In genomic region chr2:118548421-118549221, GRCm38 (mm10) we compare ENCODE assay signal across 8 mouse cellular contexts. TPM values are rescaled to one million over a fixed set of nuclear protein-coding genes. Genes with fewer than 3 reads are reported as not detected.
DNase-seq lines count a peak whose midpoint lies in the region; ATAC-seq and TF ChIP-seq lines count a peak whose summit lies in the region.

No protein-coding gene starts in this region.

- peak overlapping the region; percentile 80; the same call in 1 of the 2 replicates for H3K27ac ChIP-seq in layer of hippocampus, adult 2 months
- H3K27ac ChIP-seq in liver, embryonic 11.5 days (ENCODE audit: low read depth, low read length) = no peak overlapping the region

- ATAC-seq in liver, embryonic 11.5 days (replicated peaks; ENCODE audit: low FRiP score) = no peak

- peaks cover 13% of the 10 kb centered on the region for H3K27me3 ChIP-seq in liver, embryonic 11.5 days (replicated peaks; ENCODE audit: control insufficient read depth, insufficient read depth, low read length)

- no peaks in the 10 kb centered on the region for H3K9me3 ChIP-seq in liver, embryonic 11.5 days (ENCODE audit: control insufficient read depth, low read length)

- no peak for DNase-seq in layer of hippocampus, adult 2 months (ENCODE audit: low spot score in 2 of 2)
- no peak for DNase-seq in layer of hippocampus, adult 18-20 months (ENCODE audit: low spot score in 2 of 2)
- peak; percentile 57 to 64 for DNase-seq in cerebellum, postnatal 14 days
- DNase-seq in heart, postnatal 4 days = peak; percentile 28
- DNase-seq in liver, embryonic 11.5 days (ENCODE audit: low spot score) = peak; percentile 49
- peak; percentile 48 for DNase-seq in retina, embryonic 14.5 days (ENCODE audit: low spot score)
- no peak for DNase-seq in right cerebral cortex, postnatal 36 days (ENCODE audit: low spot score in 2 of 2)
- DNase-seq in left cerebral cortex, postnatal 25 days (ENCODE audit: low spot score in 2 of 2) = no peak

- H3K4me1 ChIP-seq in liver, embryonic 11.5 days (replicated peaks; ENCODE audit: control insufficient read depth, insufficient read depth, low read length) = peaks cover 45% of the 10 kb centered on the region

- H3K36me3 ChIP-seq in liver, embryonic 11.5 days (ENCODE audit: control insufficient read depth, insufficient read depth, low read length) = no peaks in the 10 kb centered on the region

- TF ChIP-seq CTCF in layer of hippocampus, adult 2 months (conservative IDR thresholded peaks at IDR 0.05) = peak; percentile 48

- H3K4me2 ChIP-seq in liver, embryonic 11.5 days = peak overlapping the region; percentile 94

- H3K4me3 ChIP-seq in layer of hippocampus, adult 2 months = peak overlapping the region; percentile 70
- peak overlapping the region; percentile 77 for H3K4me3 ChIP-seq in liver, embryonic 11.5 days (ENCODE audit: low read depth, low read length)

- WGBS in liver, embryonic 11.5 days = 1% methylated on average over 18 of the region's 18 CpGs

- intact Hi-C loops in left cerebral cortex, postnatal 25 days (cut with DNase I) = loop anchor here (5.0 kb wide), 2 partner anchors 49 to 61 kb away; partner anchors contain the start of gene Bub1b

- peak overlapping the region; percentile 64 for H3K9ac ChIP-seq in liver, embryonic 11.5 days (ENCODE audit: low read depth, low read length)

RNA-seq across cellular contexts. Expression of gene Bmf, which starts 0.9 kb away (rescaled TPM):
- 1 to 10 TPM; 1.9 to 2.8 TPM for total RNA-seq in layer of hippocampus, adult 2 months (2021)
- 1 to 10 TPM; 1.2 to 2.8 TPM for total RNA-seq in layer of hippocampus, adult 18-20 months (2021)
- total RNA-seq in heart, postnatal 4 days (2021) = 1 to 10 TPM; 4.2 to 7.6 TPM
- 1.0 and 1.9 TPM in 2 replicates for polyA plus RNA-seq in liver, embryonic 11.5 days (2014; fragmentation: Nextera tagmentation; extraction: Ambion mirVana)
- 1 to 10 TPM; 2.3 to 4.1 TPM for total RNA-seq in left cerebral cortex, postnatal 25 days (2021)

RNA-seq across cellular contexts. Expression of gene Bub1b, which starts 49.4 kb away (rescaled TPM):
- total RNA-seq in layer of hippocampus, adult 2 months (2021) = 1 to 10 TPM; 2.0 to 2.1 TPM
- total RNA-seq in layer of hippocampus, adult 18-20 months (2021) = 1 to 10 TPM; 2.4 TPM
- total RNA-seq in heart, postnatal 4 days (2021) = 10 to 100 TPM; 39.5 to 50.3 TPM
- 97.7 and 112 TPM in 2 replicates for polyA plus RNA-seq in liver, embryonic 11.5 days (2014; fragmentation: Nextera tagmentation; extraction: Ambion mirVana)
- 1 to 10 TPM; 1.1 to 1.2 TPM for total RNA-seq in left cerebral cortex, postnatal 25 days (2021)

Comparison
In these comparisons a context has a peak if more than half of its experiments do, and no peak if none do; other contexts are left out.
1. DNase-seq: peak in cerebellum, postnatal 14 days (2 of 2), heart, postnatal 4 days (single experiment), liver, embryonic 11.5 days (single experiment) and retina, embryonic 14.5 days (single experiment); none in layer of hippocampus, adult 2 months (0 of 2), layer of hippocampus, adult 18-20 months (0 of 2), right cerebral cortex, postnatal 36 days (0 of 2) and left cerebral cortex, postnatal 25 days (0 of 2).
2. RNA of gene Bub1b, which starts 49.4 kb away (total RNA-seq): 39.5 to 50.3 TPM in heart, postnatal 4 days; 2.4 TPM in layer of hippocampus, adult 18-20 months, 2.0 to 2.1 TPM in layer of hippocampus, adult 2 months and 1.1 to 1.2 TPM in left cerebral cortex, postnatal 25 days; every median in the first group is over 10 times any median in the second.